Mouse (Mus musculus): ENCODE results near the gene Btbd1. TPM values are rescaled to one million over a fixed set of nuclear protein-coding genes. Genes with fewer than 3 reads are reported as not detected.
A peak's percentile ranks its signal among the peaks of the same experiment; 100 is the strongest.

The Btbd1 gene
- polyA plus RNA-seq, 1 experiment from 2014 or later: 42.7 TPM

GRCm38 (mm10) chr7:81762180-81763109, 66.8 kb downstream of the Btbd1 start, which contains the start of gene Ramac:
TSS of gene Ramac (plus strand) at chr7:81762925.
- Histone ChIP-seq H3K9me3 (ENCODE audit: control insufficient read depth) (no peaks in the 10 kb centered on the region), H3K27me3 (replicated peaks; ENCODE audit: control insufficient read depth, insufficient read depth, low read length) (no peaks in the 10 kb centered on the region), H3K36me3 (ENCODE audit: control insufficient read depth, insufficient read depth) (no peaks in the 10 kb centered on the region), H3K27ac (ENCODE audit: low read depth, low read length) (peak within 1 kb of the TSS; percentile 86), H3K4me2 (replicated peaks; ENCODE audit: low read depth) (peak within 1 kb of the TSS; percentile 92), H3K9ac (ENCODE audit: low read depth, low read length) (peak within 1 kb of the TSS; percentile 86), H3K4me1 (replicated peaks; ENCODE audit: control insufficient read depth, insufficient read depth, low read length) (no peaks in the 10 kb centered on the region; the same call in 1 of the 2 replicates), H3K4me3 (ENCODE audit: low read depth, low read length) (peak within 1 kb of the TSS; percentile 96)
- WGBS: 0% methylated on average over 54 of the region's 56 CpGs
- peak; percentile 96 for ATAC-seq
- peak; percentile 49 for TF ChIP-seq CTCF (IDR thresholded peaks at IDR 0.05; ENCODE audit: low read depth)

- 63% methylated on average over 3 of the region's 3 CpGs for WGBS
- no peak for TF ChIP-seq CTCF (IDR thresholded peaks at IDR 0.05; ENCODE audit: low read depth)
- peak; percentile 51; the same call in 1 of the 2 replicates for ATAC-seq
These were observed 81.3 kb downstream of the Btbd1 start for GRCm38 (mm10) chr7:81747956-81748355.

GRCm38 (mm10) chr7:81744145-81744544, 85.1 kb downstream of the Btbd1 start:
- TF ChIP-seq CTCF (IDR thresholded peaks at IDR 0.05; ENCODE audit: low read depth): peak; percentile 72
- no peak overlapping the region for H3K27ac ChIP-seq (ENCODE audit: low read depth, low read length)
- WGBS: 73% methylated on average over 4 of the region's 4 CpGs
- no peaks in the 10 kb centered on the region for H3K4me1 ChIP-seq (replicated peaks; ENCODE audit: control insufficient read depth, insufficient read depth, low read length)
- H3K9me3 ChIP-seq (ENCODE audit: control insufficient read depth): no peaks in the 10 kb centered on the region
- no peak overlapping the region for H3K9ac ChIP-seq (ENCODE audit: low read depth, low read length)
- no peak overlapping the region for H3K4me3 ChIP-seq (ENCODE audit: low read depth, low read length)
- no peaks in the 10 kb centered on the region for H3K27me3 ChIP-seq (replicated peaks; ENCODE audit: control insufficient read depth, insufficient read depth, low read length)
- H3K4me2 ChIP-seq (replicated peaks; ENCODE audit: low read depth): no peak overlapping the region
- ATAC-seq: peak; percentile 61; the same call in 1 of the 2 replicates
- H3K36me3 ChIP-seq (ENCODE audit: control insufficient read depth, insufficient read depth): no peaks in the 10 kb centered on the region

More at GRCm38 (mm10) chr7:81747956-81748355, 81.3 kb downstream of the Btbd1 start:
- no peak overlapping the region for H3K27ac ChIP-seq (ENCODE audit: low read depth, low read length)
- no peaks in the 10 kb centered on the region for H3K36me3 ChIP-seq (ENCODE audit: control insufficient read depth, insufficient read depth)
- no peak overlapping the region for H3K9ac ChIP-seq (ENCODE audit: low read depth, low read length)
- H3K9me3 ChIP-seq (ENCODE audit: control insufficient read depth): no peaks in the 10 kb centered on the region
- no peak overlapping the region for H3K4me2 ChIP-seq (replicated peaks; ENCODE audit: low read depth)
- no peaks in the 10 kb centered on the region for H3K4me1 ChIP-seq (replicated peaks; ENCODE audit: control insufficient read depth, insufficient read depth, low read length)
- H3K4me3 ChIP-seq (ENCODE audit: low read depth, low read length): no peak overlapping the region
- no peaks in the 10 kb centered on the region for H3K27me3 ChIP-seq (replicated peaks; ENCODE audit: control insufficient read depth, insufficient read depth, low read length)

Other genes with a start within 250 kb of the Btbd1 start
- 22.2 and 26.8 TPM in 2 replicates for gene Homer2, start 121.9 kb downstream of the Btbd1 start, polyA plus RNA-seq (2015; fragmentation: Nextera tagmentation; extraction: Ambion mirVana)
- 117 and 118 TPM in 2 replicates for gene Ramac, start 66.5 kb downstream of the Btbd1 start, polyA plus RNA-seq (2015; fragmentation: Nextera tagmentation; extraction: Ambion mirVana)
- 48.9 and 49.8 TPM in 2 replicates for gene 3110040N11Rik, start 40.0 kb downstream of the Btbd1 start, polyA plus RNA-seq (2015; fragmentation: Nextera tagmentation; extraction: Ambion mirVana)
- gene Gm10160, start 26.4 kb upstream of the Btbd1 start, polyA plus RNA-seq (2015; fragmentation: Nextera tagmentation; extraction: Ambion mirVana): not detected in 2 replicates
- 16.5 and 17.8 TPM in 2 replicates for gene Tm6sf1, start 29.6 kb upstream of the Btbd1 start, polyA plus RNA-seq (2015; fragmentation: Nextera tagmentation; extraction: Ambion mirVana)
- gene Hdgfl3, start 105.0 kb upstream of the Btbd1 start, polyA plus RNA-seq (2015; fragmentation: Nextera tagmentation; extraction: Ambion mirVana): 7.1 and 8.3 TPM in 2 replicates
- 0.76 and 0.93 TPM in 2 replicates for gene Bnc1, start 162.9 kb upstream of the Btbd1 start, polyA plus RNA-seq (2015; fragmentation: Nextera tagmentation; extraction: Ambion mirVana)